Mouse (Mus musculus) v-Abl transformed pro-B cells (cell line): ENCODE measurements around the gene Slc35f1.

ENCODE experiments used
- in situ Hi-C, 2 experiments: fragments of 400-800 bp; cut with MboI; formaldehyde crosslinking; loops; one replicate each; pipeline ENCODE4 v1.15.1; 2025; ENCODE audit not compliant: unreplicated experiment in 2 of 2

Slc35f1 gene

DNA sequence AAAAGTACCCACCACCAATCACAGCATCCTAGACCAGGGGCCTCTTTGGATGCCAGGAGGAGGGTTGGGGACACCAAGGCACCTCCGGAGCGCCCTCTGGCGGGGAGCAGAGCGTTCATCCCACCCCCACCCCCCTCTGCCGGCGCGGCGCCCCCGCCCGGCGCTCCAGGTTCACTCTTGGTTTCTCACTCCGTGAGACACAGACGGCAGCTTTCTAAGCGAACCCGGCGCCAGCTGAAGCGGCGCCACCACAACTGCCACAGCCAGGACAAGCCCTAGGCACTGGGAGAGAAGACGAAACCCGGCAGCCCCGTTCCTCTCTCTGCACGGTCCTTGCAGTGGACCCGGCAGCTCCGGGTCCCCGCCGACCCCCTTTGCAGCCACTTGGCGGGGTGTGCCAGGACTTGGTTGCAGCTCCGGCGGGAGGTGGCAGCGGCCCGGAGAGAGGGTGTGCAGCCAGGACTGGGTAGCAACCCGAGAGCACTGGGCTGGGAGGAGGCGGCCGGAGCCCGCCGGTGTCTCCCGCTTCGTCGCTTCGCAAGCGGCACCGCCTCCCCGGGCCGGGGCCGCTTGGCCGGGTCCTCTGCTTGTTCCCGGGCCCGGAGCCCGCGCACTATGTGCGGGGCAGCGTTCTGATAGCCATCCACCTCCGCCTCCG is at the start of gene Slc35f1:
Slc35f1 (plus strand) TSS at position 200 of the 658 bp plus-strand sequence.
- in situ Hi-C loops = no loop called here

- in situ Hi-C loops = no loop called here
Measured at GRCm38 (mm10) chr10:52671234-52671633, 19.1 kb upstream of the Slc35f1 start.

DNA sequence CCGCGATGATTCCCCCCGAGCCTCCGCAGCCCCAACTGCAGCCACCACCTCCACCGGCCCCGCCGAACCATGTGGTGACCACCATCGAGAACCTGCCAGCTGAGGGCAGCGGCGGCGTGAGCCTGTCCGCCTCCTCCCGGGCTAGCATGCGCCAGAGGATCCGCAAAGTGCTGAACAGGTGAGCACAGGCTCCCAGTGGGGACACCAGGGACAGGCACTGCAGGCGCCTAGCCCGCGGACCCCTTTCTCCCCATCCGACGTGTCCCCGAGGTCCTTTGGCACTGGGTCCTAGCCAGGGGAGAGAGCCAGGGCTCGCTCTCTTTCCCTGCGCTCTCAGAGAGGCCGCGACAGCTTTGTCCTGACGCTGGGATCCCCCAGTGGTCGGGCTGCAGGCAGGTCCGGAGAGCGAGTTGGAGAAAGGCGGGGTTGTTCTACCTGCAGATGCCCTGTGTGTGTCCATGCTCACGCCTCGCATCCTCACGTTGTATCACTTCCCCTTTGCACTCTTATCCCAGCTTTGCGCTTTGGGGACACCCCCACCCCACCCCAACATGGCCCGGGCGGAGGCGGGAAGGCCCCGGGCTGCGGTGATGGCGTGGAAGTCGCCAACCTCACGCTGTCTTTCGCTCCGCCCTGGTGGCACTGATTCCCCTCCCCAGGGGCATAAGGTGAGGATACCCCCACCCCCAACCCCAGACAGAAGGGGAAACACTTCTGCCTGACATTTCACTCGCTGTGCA is 829 bp downstream of the Slc35f1 start:
- in situ Hi-C loops = no loop called here

GRCm38 (mm10) chr10:52703688-52704087 is 13.4 kb downstream of the Slc35f1 start:
- in situ Hi-C loops = no loop called here

GRCm38 (mm10) chr10:52704101-52705051 is 14.0 kb downstream of the Slc35f1 start:
- in situ Hi-C loops = no loop called here

GRCm38 (mm10) chr10:52709482-52709881 is 19.1 kb downstream of the Slc35f1 start:
- in situ Hi-C loops = no loop called here

GRCm38 (mm10) chr10:52712166-52712565 is 21.8 kb downstream of the Slc35f1 start:
- in situ Hi-C loops = no loop called here

- in situ Hi-C loops = no loop called here
Measured at GRCm38 (mm10) chr10:52714557-52714956, 24.2 kb downstream of the Slc35f1 start.

GRCm38 (mm10) chr10:52715146-52715545 is 24.8 kb downstream of the Slc35f1 start:
- in situ Hi-C loops = no loop called here

GRCm38 (mm10) chr10:52718199-52718917 is 28.0 kb downstream of the Slc35f1 start:
- in situ Hi-C loops = no loop called here

- in situ Hi-C loops = no loop called here
Measured at GRCm38 (mm10) chr10:52726674-52727073, 36.3 kb downstream of the Slc35f1 start.

GRCm38 (mm10) chr10:52742671-52743379 is 52.5 kb downstream of the Slc35f1 start:
- in situ Hi-C loops = no loop called here

DNA sequence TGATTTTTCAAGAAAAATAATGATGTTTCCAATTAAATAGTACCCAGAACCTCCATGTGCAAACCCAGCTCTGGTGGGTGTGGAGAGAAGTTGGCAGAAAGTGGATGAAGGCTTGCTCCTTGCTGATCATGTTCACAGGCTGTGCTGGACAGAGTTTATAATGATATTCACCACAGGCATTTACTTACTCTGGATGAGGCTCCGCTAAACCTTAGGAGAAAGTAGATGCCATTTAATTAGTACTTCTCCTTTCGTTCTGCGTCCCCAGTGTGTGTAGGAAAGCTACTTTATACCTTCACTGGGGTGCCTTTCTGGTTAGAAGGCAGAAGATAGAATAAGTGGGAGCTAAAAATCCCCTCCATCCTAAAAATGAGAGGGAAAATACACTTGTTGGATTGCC is 53.5 kb downstream of the Slc35f1 start:
- in situ Hi-C loops = no loop called here

- in situ Hi-C loops = no loop called here
Measured at GRCm38 (mm10) chr10:52748028-52748597, 57.8 kb downstream of the Slc35f1 start.

GRCm38 (mm10) chr10:52755949-52756679 is 65.8 kb downstream of the Slc35f1 start:
- in situ Hi-C loops = no loop called here

- in situ Hi-C loops = no loop called here
Measured at GRCm38 (mm10) chr10:52757496-52758260, 67.3 kb downstream of the Slc35f1 start.

DNA sequence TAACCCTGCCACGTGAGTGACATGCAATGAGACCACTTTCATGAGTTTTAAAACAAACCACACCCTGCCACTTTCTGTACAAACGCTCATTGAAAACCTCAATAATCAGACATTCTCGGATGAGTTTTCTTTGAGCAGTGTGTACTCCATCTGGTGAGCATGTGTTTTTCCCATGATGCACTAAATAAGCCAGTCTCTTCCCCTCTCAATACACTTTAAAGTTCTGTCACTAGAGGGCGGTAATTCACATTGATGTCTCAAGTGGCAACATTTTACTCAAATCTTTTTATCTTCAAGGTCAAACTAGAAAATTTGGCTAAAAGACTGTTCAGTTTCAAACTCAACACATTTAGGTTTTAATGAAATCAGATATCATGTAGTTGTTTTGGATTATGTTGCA is 68.3 kb downstream of the Slc35f1 start:
- in situ Hi-C loops = no loop called here

- in situ Hi-C loops = no loop called here
Measured at GRCm38 (mm10) chr10:52760527-52760926, 70.2 kb downstream of the Slc35f1 start.
